Mouse (Mus musculus): ENCODE measurements around the gene Psmd12.
"Not testable (repeated sequence)": the region's sequence is repeated elsewhere in the genome, so short reads cannot be mapped to it uniquely, and the experiment has no call there.

Psmd12 gene

GRCm38 (mm10) chr11:107462478-107462877, 16.8 kb upstream of the Psmd12 start:
- no peak for DNase-seq (ENCODE audit: low read depth, low spot score)

DNA sequence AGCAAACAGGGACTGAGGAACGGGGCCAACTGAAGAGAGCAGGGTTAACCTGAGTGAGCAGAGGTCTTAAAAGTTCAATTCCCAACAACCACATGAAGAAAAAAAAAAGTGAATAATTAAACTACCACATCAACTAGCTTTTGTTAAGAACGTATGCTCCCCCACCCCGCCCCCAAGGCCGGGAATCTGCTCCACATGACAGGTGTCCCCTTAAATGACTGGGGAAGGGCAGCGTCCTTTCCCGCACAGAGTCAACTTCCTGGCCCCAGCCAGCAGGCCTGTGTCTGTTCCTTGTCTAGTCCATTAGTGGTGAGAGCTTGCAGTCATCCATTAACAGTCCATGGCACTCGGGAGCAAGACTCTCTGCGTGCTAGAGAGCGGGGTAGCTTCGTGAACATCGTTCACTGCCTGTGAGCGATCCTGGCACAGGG, 16.0 kb upstream of the Psmd12 start:
- DNase-seq (ENCODE audit: low read depth, low spot score), result no peak

GRCm38 (mm10) chr11:107464141-107464540, 15.1 kb upstream of the Psmd12 start:
- no peak for DNase-seq (ENCODE audit: low read depth, low spot score)

DNA sequence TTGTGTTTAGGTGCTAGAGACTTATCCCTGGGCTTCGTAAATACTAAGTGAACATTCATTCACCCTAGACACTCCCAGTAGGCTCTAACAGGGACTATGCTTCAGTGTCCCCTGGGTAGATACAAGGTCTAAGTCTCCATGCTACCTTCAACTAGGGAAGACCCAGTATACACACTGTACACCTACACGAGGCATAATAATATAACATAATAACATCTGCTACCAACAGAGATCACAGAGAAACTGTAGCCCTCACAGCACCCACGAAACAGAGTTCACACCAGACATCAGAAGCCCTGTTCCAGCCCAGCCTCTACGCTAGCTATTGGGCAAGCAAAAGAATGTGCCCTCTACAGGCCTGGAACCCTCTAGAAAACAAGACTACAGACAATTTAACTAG, 14.2 kb upstream of the Psmd12 start:
- no peak for DNase-seq (ENCODE audit: low read depth, low spot score)

DNA sequence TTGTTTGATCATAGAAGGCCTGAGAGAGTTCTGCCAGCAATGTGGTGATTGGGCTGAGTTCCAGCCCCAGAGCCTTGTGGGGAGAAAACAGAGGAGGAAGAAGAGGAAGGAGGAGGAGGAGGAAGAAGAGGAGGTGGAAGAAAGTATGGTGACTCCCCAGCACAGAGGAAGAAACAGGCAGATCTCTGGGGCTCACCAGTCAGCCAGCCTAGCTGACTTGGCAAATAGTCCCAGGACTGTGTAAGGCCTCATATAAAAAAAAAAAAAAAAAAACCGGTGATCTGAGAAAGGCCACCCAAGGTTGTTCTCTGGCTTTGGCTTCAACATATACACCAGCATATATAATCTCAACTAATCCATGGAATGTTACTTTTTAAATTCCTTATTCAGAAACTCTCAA, 13.3 kb upstream of the Psmd12 start:
- DNase-seq (ENCODE audit: low read depth, low spot score), result no peak

DNA sequence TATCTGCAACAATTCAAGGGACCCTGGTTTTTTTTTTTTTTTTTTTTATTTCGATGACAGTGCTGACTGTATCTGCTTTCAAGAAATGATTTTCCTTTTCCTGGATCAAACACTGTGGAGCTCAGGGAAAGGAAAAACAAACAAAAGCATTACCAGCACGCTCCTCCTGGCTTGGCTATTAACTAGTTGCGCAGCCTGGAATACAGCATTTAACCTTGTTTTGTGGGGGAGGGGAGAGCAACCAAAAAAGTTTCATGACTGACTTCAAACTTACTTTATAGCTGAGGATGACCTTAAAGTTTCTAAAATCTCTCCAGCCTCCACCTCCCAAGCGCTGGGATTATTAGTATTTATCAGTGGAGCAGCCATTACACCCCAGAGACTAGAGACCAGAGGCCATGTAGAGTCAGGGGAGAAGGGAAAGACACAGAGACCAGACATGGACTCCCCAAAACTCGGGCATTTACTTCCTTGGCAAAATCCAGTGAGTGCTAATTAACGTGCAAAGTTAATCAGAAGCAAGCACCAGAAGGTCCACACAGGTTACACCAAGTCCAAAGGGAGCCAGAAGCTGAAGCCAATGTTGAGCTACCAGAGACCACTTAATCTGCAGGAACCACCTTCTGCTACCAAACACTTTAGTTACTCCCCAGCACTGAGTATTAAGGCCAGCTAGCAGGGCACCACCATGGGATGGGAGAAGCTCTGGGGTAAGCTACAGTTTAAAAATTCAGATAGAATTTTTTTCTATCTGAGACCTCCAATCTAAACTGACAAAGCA, 12.5 kb upstream of the Psmd12 start:
- DNase-seq (ENCODE audit: low read depth, low spot score), result no peak

DNA sequence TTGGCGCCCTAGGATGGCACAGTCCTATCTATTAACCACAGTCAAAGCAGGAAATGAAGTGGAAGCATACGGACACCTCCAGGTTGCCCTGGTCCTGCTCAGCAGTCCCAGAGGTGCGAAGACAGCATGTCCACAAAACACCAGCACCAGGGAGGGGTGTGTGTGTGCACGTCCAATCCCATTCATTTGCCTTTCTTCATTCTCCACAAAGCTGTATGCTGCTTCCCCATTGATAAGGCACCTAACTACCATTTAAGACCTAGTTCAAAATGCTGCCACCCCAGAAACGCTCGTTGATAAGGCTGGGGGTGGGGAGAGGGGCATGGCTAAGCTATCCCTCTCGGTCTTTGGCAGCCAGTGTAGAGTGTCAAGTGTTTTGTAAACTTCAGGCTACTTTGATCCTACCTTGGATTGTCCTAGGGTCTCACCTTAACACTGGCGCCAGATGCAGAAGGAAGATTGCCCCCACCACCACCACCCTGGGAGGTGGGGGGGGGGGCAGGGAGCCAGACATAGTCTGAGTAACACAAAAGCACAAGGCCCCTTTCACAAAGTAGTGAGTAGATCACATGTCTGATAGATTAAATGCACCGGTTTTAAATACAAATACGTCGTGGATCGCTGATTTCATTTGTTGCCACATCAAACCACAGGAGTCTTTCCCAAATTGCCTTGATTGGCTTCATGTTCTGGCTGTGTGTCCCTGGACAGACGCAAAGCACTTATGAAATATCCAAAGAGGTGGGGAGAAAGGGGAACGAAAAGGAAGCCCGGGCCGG, 10.8 kb upstream of the Psmd12 start:
- no peak for DNase-seq (ENCODE audit: low read depth, low spot score)

GRCm38 (mm10) chr11:107469031-107469522, 10.2 kb upstream of the Psmd12 start:
- peak; percentile 68 for DNase-seq (ENCODE audit: low read depth, low spot score)

GRCm38 (mm10) chr11:107469523-107470371, 9.5 kb upstream of the Psmd12 start:
- DNase-seq (ENCODE audit: low read depth, low spot score), result peak; percentile 31

GRCm38 (mm10) chr11:107470521-107471041, 8.7 kb upstream of the Psmd12 start, which contains the start of gene Pitpnc1:
TSS of gene Pitpnc1 (minus strand) at chr11:107470699.
- peak; percentile 70 for DNase-seq (ENCODE audit: low read depth, low spot score)

- DNase-seq (ENCODE audit: low read depth, low spot score), result no peak
Observed at GRCm38 (mm10) chr11:107471071-107471720, 8.1 kb upstream of the Psmd12 start.

GRCm38 (mm10) chr11:107472304-107472703, 7.0 kb upstream of the Psmd12 start:
- DNase-seq (ENCODE audit: low read depth, low spot score), result no peak

GRCm38 (mm10) chr11:107473137-107473820, 6.0 kb upstream of the Psmd12 start:
- peak; percentile 79 for DNase-seq (ENCODE audit: low read depth, low spot score)

GRCm38 (mm10) chr11:107479862-107480203, 549 bp downstream of the Psmd12 start:
- no peak for DNase-seq (ENCODE audit: low read depth, low spot score)

DNA sequence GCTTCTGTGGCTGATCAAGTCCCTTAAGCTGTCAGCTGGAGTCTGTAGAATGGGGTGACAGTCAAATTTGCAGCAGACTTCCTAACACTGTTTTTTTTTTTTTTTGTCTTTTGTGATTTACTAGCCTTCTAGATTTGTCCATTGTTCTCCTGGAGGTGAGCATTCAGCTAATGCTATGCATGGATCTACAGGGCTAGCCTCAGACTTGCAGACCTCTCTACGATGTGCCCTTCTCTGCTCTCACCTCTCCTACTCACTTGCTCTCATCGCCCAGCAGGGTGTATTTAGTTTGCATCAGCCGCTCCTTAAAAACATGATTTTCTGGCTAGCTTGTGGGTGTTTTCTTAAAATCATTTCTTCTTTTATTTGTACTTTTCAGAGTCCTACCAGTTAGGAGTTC, 5.1 kb downstream of the Psmd12 start:
- DNase-seq (ENCODE audit: low read depth, low spot score), result no peak

DNA sequence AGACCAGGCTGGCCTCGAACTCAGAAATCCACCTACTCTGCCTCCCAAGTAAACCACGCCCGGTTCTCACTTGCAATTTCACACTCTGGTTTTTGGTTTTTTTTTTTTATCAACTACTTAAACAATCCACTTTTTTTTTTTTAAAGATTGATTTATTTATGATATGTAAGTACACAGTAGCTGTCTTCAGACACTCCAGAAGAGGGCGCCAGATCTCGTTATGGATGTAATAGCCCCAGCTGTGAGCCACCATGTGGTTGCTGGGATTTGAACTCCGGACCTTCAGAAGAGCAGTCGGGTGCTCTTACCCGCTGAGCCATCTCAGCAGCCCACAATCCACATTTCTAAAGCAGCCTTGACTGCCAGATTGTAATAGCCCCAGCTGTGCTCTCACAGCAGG, 23.5 kb downstream of the Psmd12 start:
- no peak for DNase-seq (ENCODE audit: low read depth, low spot score)

DNA sequence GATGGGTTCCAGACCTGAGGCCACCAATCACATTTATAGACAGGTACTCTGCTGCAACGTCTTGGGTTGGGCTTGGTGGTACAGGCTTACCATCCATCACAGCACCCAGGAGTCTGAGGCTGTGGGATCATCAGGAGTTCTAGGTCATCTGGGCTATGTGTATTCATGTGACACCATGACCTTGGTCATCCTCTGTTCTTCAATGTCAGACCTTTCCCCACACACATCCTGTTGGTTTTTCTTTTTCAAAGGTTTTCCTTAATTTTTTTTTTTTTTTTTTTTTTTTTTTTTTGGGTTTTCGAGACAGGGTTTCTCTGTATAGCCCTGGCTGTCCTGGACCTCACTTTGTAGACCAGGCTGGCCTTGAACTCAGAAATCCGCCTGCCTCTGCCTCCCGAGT, 25.1 kb downstream of the Psmd12 start:
- DNase-seq (ENCODE audit: low read depth, low spot score), result not testable (repeated sequence)

- DNase-seq (ENCODE audit: low read depth, low spot score), result no peak
Observed at GRCm38 (mm10) chr11:107506260-107506659, 27.0 kb downstream of the Psmd12 start.

DNA sequence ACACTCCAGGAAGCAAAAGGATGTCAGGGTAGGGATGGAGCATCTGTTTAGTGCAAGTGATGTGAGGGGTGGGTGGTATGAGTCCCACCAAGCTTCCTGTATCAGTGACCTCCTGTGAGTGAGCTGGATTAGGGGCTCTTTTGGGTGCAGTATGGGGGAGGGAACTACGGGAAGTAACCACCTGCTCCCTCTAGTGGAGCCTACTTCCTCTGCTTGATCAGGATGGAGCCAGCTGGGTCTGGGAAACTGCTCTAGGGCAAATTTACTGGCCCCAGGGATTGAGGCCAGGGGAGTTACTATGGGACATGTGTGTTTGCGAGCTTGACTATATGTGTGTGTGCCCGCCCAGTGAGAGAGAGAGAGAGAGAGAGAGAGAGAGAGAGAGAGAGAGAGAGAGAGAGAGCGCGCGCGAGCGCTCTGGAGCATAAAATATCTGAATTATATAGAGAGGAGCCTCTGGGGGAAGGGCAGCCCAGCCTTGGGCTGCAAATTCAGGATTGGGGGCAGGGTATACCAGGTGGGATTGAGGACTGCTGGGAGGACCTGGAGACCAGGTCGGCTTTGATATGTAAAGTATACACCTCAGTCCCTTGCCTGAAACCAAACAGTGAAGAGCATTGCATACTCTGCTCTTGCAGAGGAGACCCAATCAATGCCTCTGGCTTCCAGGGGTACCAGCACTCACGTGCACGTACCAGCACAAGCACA, 30.5 kb downstream of the Psmd12 start:
- no peak for DNase-seq (ENCODE audit: low read depth, low spot score)

Data from retina, postnatal 7 days (tissue).